Mouse (Mus musculus) gastrocnemius, postnatal 10 days (tissue): ENCODE results near the gene Nfkbid. TPM values are rescaled to one million over a fixed set of nuclear protein-coding genes. Genes with fewer than 3 reads are reported as not detected.
"Not testable (repeated sequence)": the region's sequence is repeated elsewhere in the genome, so short reads cannot be mapped to it uniquely, and the experiment has no call there.

Experiments
- DNase-seq: peaks from one replicate; pipeline ENCODE4 v3.0.0; 2021; ENCODE audit warnings: mixed read lengths
- total RNA-seq, 2 experiments: library from RNA; stranded (reverse); gene quantifications; 2 replicates each; pipeline ENCODE4 v1.2.3; 2021

Nfkbid gene
- total RNA-seq, 2 experiments from 2014 or later, result 0.14 to 0.45 TPM

- peak; percentile 37 for DNase-seq
These were observed 50.9 kb downstream of the Nfkbid start for GRCm38 (mm10) chr7:30472411-30472810.

GRCm38 (mm10) chr7:30474999-30475398 lies 53.5 kb downstream of the Nfkbid start:
- DNase-seq, result no peak

DNA sequence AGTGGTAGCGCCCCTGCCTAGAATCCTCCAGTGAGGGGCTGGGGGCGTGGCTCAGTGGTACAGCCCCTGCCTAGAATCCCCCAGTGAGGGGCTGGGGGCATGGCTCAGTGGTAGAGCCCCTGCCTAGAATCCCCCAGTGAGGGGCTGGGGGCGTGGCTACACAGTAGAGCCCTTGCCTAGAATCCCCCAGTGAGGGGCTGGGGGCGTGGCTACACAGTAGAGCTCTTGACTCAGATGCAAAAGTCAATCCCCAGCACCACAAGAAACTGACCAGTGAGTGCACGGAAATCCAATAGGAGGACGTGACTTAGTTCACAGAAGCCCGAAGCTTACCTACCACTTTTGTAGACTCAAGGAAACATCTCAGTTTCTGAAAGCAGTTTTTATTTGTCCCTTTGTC lies 54.6 kb downstream of the Nfkbid start:
- DNase-seq, result not testable (repeated sequence)

- DNase-seq, result no peak
These were observed 56.2 kb downstream of the Nfkbid start for GRCm38 (mm10) chr7:30477415-30478381.

Other genes starting within 250 kb of the Nfkbid start
- gene Cox7a1, start 237.6 kb upstream of the Nfkbid start, total RNA-seq, result 100 to 1,000 TPM; 630 to 723 TPM
- 100 to 1,000 TPM; 314 to 330 TPM for gene Capns1, start 222.9 kb upstream of the Nfkbid start, total RNA-seq
- gene Polr2i, start 189.8 kb upstream of the Nfkbid start, total RNA-seq, result 10 to 100 TPM; 71.9 to 80.7 TPM
- gene Tbcb, start 189.5 kb upstream of the Nfkbid start, total RNA-seq, result 10 to 100 TPM; 42.8 to 47.0 TPM
- under 1 TPM in 1 of 2 experiments, not detected in 1; 0.77 TPM for gene Ovol3, start 186.0 kb upstream of the Nfkbid start, total RNA-seq
- gene Thap8, start 141.6 kb upstream of the Nfkbid start, total RNA-seq, result under 1 TPM; 0.32 to 0.38 TPM
- 1 to 10 TPM; 4.9 to 5.9 TPM for gene Wdr62, start 141.3 kb upstream of the Nfkbid start, total RNA-seq
- gene Clip3, start 130.0 kb upstream of the Nfkbid start, total RNA-seq, result 10 to 100 TPM; 22.2 to 26.5 TPM
- 10 to 100 TPM; 18.3 to 18.6 TPM for gene Alkbh6, start 113.0 kb upstream of the Nfkbid start, total RNA-seq
- gene Syne4, start 106.9 kb upstream of the Nfkbid start, total RNA-seq, result 1 to 10 TPM; 1.8 TPM
- gene E130208F15Rik, start 100.0 kb upstream of the Nfkbid start, total RNA-seq, result 1 to 10 TPM; 1.0 to 1.2 TPM
- 10 to 100 TPM; 10.3 to 11.5 TPM for gene Sdhaf1, start 97.8 kb upstream of the Nfkbid start, total RNA-seq
- 1 to 10 TPM; 1.6 to 3.1 TPM for gene Lrfn3, start 59.0 kb upstream of the Nfkbid start, total RNA-seq
- gene Tyrobp, start 8.0 kb upstream of the Nfkbid start, total RNA-seq, result 10 to 100 TPM; 11.9 to 22.2 TPM
- gene Hcst, start 1.9 kb upstream of the Nfkbid start, total RNA-seq, result under 1 TPM; 0.66 to 0.72 TPM
- gene Aplp1, start 23.8 kb downstream of the Nfkbid start, total RNA-seq, result 1 to 10 TPM; 3.3 to 4.4 TPM
- gene Kirrel2, start 36.0 kb downstream of the Nfkbid start, total RNA-seq, result not detected
- not detected for gene Nphs1, start 36.6 kb downstream of the Nfkbid start, total RNA-seq
- gene Prodh2, start 71.9 kb downstream of the Nfkbid start, total RNA-seq, result not detected
- gene Arhgap33, start 113.3 kb downstream of the Nfkbid start, total RNA-seq, result 1 to 10 TPM; 3.2 to 4.8 TPM
- gene Hspb6, start 130.4 kb downstream of the Nfkbid start, total RNA-seq, result 100 to 1,000 TPM; 304 to 323 TPM
- 1 to 10 TPM; 3.8 to 6.2 TPM for gene Proser3, start 130.6 kb downstream of the Nfkbid start, total RNA-seq
- gene Lin37, start 138.1 kb downstream of the Nfkbid start, total RNA-seq, result 10 to 100 TPM; 11.0 to 16.3 TPM
- gene U2af1l4, start 141.6 kb downstream of the Nfkbid start, total RNA-seq, result 10 to 100 TPM; 56.3 to 57.5 TPM
- gene Gm49396, start 141.6 kb downstream of the Nfkbid start, total RNA-seq, result 1 to 10 TPM; 1.5 to 2.3 TPM
- 100 to 1,000 TPM in 1 of 2 experiments, 10 to 100 TPM in 1; 93.7 to 104 TPM for gene Psenen, start 141.9 kb downstream of the Nfkbid start, total RNA-seq
- 1 to 10 TPM; 1.4 to 2.3 TPM for gene Igflr1, start 143.7 kb downstream of the Nfkbid start, total RNA-seq
- gene Kmt2b, start 167.0 kb downstream of the Nfkbid start, total RNA-seq, result 10 to 100 TPM; 21.4 to 26.8 TPM
- gene Zbtb32, start 177.2 kb downstream of the Nfkbid start, total RNA-seq, result not detected
- gene Upk1a, start 191.1 kb downstream of the Nfkbid start, total RNA-seq, result under 1 TPM; 0.16 to 0.29 TPM
- 1,000 to 10,000 TPM; 1,178 to 1,379 TPM for gene Cox6b1, start 204.4 kb downstream of the Nfkbid start, total RNA-seq
- gene Etv2, start 214.1 kb downstream of the Nfkbid start, total RNA-seq, result not detected
- gene Rbm42, start 228.6 kb downstream of the Nfkbid start, total RNA-seq, result 10 to 100 TPM; 42.4 to 44.4 TPM
- 1 to 10 TPM; 3.7 to 5.7 TPM for gene Haus5, start 243.3 kb downstream of the Nfkbid start, total RNA-seq
- gene Pmis2, start 249.9 kb downstream of the Nfkbid start, total RNA-seq, result 1 to 10 TPM; 1.3 to 1.5 TPM